Mouse (Mus musculus): ENCODE measurements around the gene Hbb-bs. TPM values are rescaled to one million over a fixed set of nuclear protein-coding genes. Genes with fewer than 3 reads are reported as not detected.

Gene Hbb-bs
- polyA plus RNA-seq (2015; fragmentation: Nextera tagmentation; extraction: Ambion mirVana), result 7,996 and 8,703 TPM in 2 replicates

DNA sequence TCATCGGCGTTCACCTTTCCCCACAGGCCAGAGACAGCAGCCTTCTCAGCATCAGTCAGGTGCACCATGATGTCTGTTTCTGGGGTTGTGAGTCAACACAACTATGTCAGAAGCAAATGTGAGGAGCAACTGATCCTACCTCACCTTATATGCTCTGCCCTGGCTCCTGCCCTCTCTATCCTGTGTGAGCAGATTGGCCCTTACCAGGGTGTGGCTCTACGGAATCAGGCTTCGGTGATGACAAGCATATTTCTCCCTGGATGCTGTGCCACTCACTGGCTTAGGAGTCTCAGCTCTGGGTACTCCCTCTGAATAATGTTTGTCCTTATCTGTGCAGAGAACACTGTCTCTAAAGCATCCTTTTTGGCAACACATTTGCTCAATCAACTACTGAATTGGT, at the start of gene Hbb-bs:
Hbb-bs (minus strand) TSS at position 289 of the 400 bp plus-strand sequence.
- ATAC-seq (replicated peaks; ENCODE audit: low FRiP score), result peak; percentile 85
- no peak within 1 kb of the TSS for H3K4me3 ChIP-seq (replicated peaks)
- 93% methylated on average over 4 of the region's 4 CpGs for WGBS
- no peak within 1 kb of the TSS for H3K9ac ChIP-seq
- H3K27ac ChIP-seq, result no peak within 1 kb of the TSS
- no peaks in the 10 kb centered on the region for H3K27me3 ChIP-seq
- no peaks in the 10 kb centered on the region for H3K9me3 ChIP-seq (replicated peaks)
- H3K36me3 ChIP-seq, result no peaks in the 10 kb centered on the region
- H3K4me2 ChIP-seq, result no peak within 1 kb of the TSS
- H3K4me1 ChIP-seq, result no peaks in the 10 kb centered on the region

GRCm38 (mm10) chr7:103877093-103877492, 49.2 kb upstream of the Hbb-bs start:
- ATAC-seq (replicated peaks; ENCODE audit: low FRiP score), result no peak

DNA sequence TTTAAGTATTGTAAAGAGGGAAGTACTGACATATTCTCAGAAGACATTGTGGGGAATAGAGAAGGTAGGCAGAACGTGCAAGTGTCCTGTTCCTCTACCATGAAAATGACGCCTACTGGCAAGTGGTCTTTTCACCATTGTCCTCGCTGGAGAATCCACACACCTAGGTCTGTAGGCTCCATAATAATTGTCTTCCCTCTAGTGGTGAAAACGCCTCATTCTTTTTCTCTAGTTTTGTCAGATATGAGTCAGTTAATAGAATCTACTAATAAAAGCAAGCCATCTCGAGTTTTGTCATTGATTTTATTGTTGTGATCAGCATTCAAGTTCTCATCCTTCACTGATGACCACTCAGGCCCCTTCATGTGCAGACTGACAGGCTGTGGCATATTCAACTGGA, 46.6 kb upstream of the Hbb-bs start:
- Histone ChIP-seq H3K36me3 (no peaks in the 10 kb centered on the region), H3K27me3 (no peaks in the 10 kb centered on the region), H3K9me3 (replicated peaks) (no peaks in the 10 kb centered on the region), H3K9ac (no peak overlapping the region), H3K4me1 (no peaks in the 10 kb centered on the region), H3K4me3 (replicated peaks) (no peak overlapping the region), H3K27ac (no peak overlapping the region), H3K4me2 (no peak overlapping the region)
- WGBS, result 48% methylated on average over 5 of the region's 5 CpGs
- no peak for ATAC-seq (replicated peaks; ENCODE audit: low FRiP score)

More at GRCm38 (mm10) chr7:103877093-103877492, 49.2 kb upstream of the Hbb-bs start:
- 80% methylated on average over 2 of the region's 2 CpGs for WGBS
- Histone ChIP-seq H3K27me3 (no peaks in the 10 kb centered on the region), H3K4me3 (replicated peaks) (no peak overlapping the region), H3K4me2 (no peak overlapping the region), H3K36me3 (no peaks in the 10 kb centered on the region), H3K9ac (no peak overlapping the region), H3K27ac (no peak overlapping the region), H3K4me1 (no peaks in the 10 kb centered on the region), H3K9me3 (replicated peaks) (no peaks in the 10 kb centered on the region)

- H3K36me3 ChIP-seq, result no peaks in the 10 kb centered on the region
- no peak for ATAC-seq (replicated peaks; ENCODE audit: low FRiP score)
- H3K9ac ChIP-seq, result no peak overlapping the region
- H3K4me3 ChIP-seq (replicated peaks), result no peak overlapping the region
- H3K27me3 ChIP-seq, result no peaks in the 10 kb centered on the region
- no peaks in the 10 kb centered on the region for H3K9me3 ChIP-seq (replicated peaks)
- H3K4me2 ChIP-seq, result no peak overlapping the region
- H3K27ac ChIP-seq, result no peak overlapping the region
- no peaks in the 10 kb centered on the region for H3K4me1 ChIP-seq
- 10% methylated on average over 1 of the region's 1 CpGs for WGBS
These were observed 45.2 kb upstream of the Hbb-bs start for GRCm38 (mm10) chr7:103873064-103873463.

DNA sequence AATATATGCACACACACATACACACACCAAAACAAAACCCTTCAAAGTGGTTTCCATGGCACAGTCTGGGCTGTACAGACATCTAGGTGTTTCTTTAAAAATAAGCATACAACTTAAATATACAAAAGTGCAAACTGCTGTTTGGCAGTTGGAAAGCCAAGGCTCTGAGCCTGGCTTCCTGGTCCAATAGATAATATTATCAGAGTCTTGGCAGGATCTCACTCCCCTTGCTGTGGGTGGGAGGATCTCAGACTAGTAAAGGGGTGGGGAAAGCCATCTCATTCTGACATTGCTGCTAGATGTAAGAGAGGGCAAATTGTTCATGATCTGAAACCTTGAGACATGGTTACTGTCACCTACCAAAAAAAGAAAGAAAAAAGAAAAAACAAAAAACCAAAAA, 42.8 kb upstream of the Hbb-bs start:
- Histone ChIP-seq H3K27ac (no peak overlapping the region), H3K4me3 (replicated peaks) (no peak overlapping the region), H3K4me2 (no peak overlapping the region), H3K9me3 (replicated peaks) (no peaks in the 10 kb centered on the region), H3K9ac (no peak overlapping the region), H3K36me3 (no peaks in the 10 kb centered on the region), H3K27me3 (no peaks in the 10 kb centered on the region), H3K4me1 (no peaks in the 10 kb centered on the region)
- ATAC-seq (replicated peaks; ENCODE audit: low FRiP score), result peak; percentile 84; the same call in 1 of the 2 replicates

- Histone ChIP-seq H3K27me3 (no peaks in the 10 kb centered on the region), H3K4me1 (no peaks in the 10 kb centered on the region), H3K36me3 (no peaks in the 10 kb centered on the region), H3K4me3 (replicated peaks) (no peak overlapping the region), H3K4me2 (no peak overlapping the region), H3K27ac (no peak overlapping the region), H3K9me3 (replicated peaks) (no peaks in the 10 kb centered on the region), H3K9ac (no peak overlapping the region)
- ATAC-seq (replicated peaks; ENCODE audit: low FRiP score), result peak; percentile 91
These were observed 37.8 kb upstream of the Hbb-bs start for GRCm38 (mm10) chr7:103865716-103866115.

DNA sequence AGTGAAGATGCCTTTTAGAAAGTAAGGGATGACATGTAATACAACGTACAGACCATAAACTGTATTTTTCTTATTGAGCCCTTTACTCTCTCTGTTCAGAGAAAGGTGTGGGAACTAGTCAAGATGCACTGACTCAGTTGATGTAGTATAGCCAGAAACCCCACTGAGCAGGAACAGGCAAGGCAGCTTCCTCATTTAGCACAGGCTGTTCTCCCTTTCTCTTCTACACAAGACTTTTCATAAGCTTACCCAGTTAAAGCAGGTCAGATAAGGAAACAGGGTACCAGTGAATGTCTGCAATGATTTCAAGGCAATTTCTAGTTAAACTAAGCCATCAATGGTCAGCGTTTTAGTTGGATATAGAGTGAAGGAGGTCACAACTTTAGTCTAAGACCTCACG, 33.6 kb upstream of the Hbb-bs start:
- H3K9ac ChIP-seq, result no peak overlapping the region
- H3K27me3 ChIP-seq, result no peaks in the 10 kb centered on the region
- no peaks in the 10 kb centered on the region for H3K4me1 ChIP-seq
- no peaks in the 10 kb centered on the region for H3K9me3 ChIP-seq (replicated peaks)
- H3K36me3 ChIP-seq, result no peaks in the 10 kb centered on the region
- WGBS, result 80% methylated on average over 3 of the region's 3 CpGs
- no peak overlapping the region for H3K4me3 ChIP-seq (replicated peaks)
- H3K27ac ChIP-seq, result no peak overlapping the region
- ATAC-seq (replicated peaks; ENCODE audit: low FRiP score), result no peak
- H3K4me2 ChIP-seq, result no peak overlapping the region

DNA sequence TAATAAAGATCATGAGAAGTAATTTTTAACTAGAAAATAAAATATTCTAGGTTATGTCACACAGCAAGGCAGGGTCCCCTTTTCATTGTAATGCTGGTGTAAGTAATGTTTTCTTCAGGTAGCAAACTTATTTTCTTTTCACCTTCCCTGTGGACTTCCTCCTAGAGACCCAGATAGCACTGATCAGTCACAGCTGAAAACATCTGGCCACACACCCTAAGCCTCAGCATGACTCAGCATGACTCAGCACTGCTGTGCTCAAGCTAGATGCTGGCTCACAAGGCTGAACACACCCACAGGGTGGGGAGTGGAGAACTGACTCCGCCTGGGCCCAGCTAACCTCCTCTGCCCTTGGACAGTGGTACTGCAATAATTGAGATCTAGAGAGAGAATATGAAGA, 33.0 kb upstream of the Hbb-bs start:
- ATAC-seq (replicated peaks; ENCODE audit: low FRiP score), result peak; percentile 82
- 45% methylated on average over 1 of the region's 1 CpGs for WGBS
- Histone ChIP-seq H3K4me3 (replicated peaks) (no peak overlapping the region), H3K4me2 (no peak overlapping the region), H3K4me1 (no peaks in the 10 kb centered on the region), H3K27me3 (no peaks in the 10 kb centered on the region), H3K36me3 (no peaks in the 10 kb centered on the region), H3K9ac (no peak overlapping the region), H3K27ac (no peak overlapping the region), H3K9me3 (replicated peaks) (no peaks in the 10 kb centered on the region)

DNA sequence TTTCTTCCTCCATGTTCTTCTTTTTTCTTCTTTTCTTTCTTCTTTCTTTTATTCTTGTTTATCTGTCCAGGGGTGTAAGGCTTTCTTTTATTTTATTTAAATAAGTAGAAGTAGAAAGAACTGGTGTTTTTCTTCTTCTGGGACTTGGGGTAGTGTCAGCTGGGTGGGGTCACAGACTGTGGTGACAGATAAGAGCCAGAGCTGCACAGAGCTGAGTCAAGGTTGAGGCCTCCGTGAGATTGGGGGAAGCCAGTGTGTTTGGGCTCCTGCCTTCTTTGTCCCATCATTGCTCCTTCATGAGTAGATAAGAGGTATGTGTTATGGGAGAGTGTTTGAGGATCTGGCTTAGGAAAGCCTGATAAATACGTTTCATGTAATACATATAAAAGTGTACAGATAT, 31.2 kb upstream of the Hbb-bs start:
- Histone ChIP-seq H3K4me2 (no peak overlapping the region), H3K4me3 (replicated peaks) (no peak overlapping the region), H3K36me3 (no peaks in the 10 kb centered on the region), H3K9me3 (replicated peaks) (no peaks in the 10 kb centered on the region), H3K27me3 (no peaks in the 10 kb centered on the region), H3K4me1 (no peaks in the 10 kb centered on the region), H3K27ac (no peak overlapping the region), H3K9ac (no peak overlapping the region)
- peak; percentile 91 for ATAC-seq (replicated peaks; ENCODE audit: low FRiP score)
- WGBS, result 63% methylated on average over 2 of the region's 2 CpGs

DNA sequence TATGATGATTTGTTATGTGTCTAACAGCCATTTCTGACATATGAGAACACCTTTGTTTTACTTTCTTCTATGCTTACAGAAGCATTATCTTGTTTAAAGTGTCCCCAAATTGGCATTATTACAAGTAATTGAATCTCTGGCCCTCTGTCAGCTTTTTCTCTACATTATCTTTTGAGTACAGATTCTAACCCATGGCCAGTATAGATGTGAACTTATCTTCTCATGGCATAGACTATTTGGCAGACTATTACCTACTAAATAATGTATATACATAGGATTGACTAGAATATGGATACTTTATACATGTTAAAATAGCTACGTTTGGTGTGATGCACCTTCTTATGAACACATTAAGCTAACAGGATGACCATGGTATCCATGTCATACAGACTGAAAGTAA, 26.8 kb upstream of the Hbb-bs start:
- Histone ChIP-seq H3K36me3 (no peaks in the 10 kb centered on the region), H3K9me3 (replicated peaks) (no peaks in the 10 kb centered on the region), H3K4me2 (no peak overlapping the region), H3K4me3 (replicated peaks) (no peak overlapping the region), H3K27me3 (no peaks in the 10 kb centered on the region), H3K4me1 (no peaks in the 10 kb centered on the region), H3K9ac (no peak overlapping the region), H3K27ac (no peak overlapping the region)
- no peak for ATAC-seq (replicated peaks; ENCODE audit: low FRiP score)
- WGBS, result 72% methylated on average over 1 of the region's 1 CpGs

DNA sequence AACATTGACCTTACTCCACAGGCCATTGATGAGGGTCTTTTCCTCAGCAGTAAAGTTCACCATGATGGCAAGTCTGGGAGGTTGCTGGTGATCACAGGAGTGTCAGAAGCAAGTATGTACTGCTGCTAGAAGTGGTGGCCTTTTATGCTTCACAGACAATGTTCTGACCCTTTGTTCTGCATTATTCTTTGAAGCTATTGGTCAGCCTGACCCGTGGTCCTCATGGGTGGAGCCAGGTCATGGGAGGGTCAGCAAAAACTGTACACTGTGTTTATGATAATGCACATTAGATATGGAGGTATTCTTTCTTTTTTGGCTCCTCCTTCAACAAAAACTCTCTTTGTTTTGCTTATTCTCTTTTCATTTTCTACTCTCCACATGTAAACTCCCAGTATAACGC, 25.2 kb upstream of the Hbb-bs start, which contains the start of gene Hbb-y:
Hbb-y (minus strand) TSS at position 127 of the 400 bp plus-strand sequence.
- WGBS, result 72% methylated on average over 2 of the region's 2 CpGs
- no peaks in the 10 kb centered on the region for H3K27me3 ChIP-seq
- no peak for ATAC-seq (replicated peaks; ENCODE audit: low FRiP score)

DNA sequence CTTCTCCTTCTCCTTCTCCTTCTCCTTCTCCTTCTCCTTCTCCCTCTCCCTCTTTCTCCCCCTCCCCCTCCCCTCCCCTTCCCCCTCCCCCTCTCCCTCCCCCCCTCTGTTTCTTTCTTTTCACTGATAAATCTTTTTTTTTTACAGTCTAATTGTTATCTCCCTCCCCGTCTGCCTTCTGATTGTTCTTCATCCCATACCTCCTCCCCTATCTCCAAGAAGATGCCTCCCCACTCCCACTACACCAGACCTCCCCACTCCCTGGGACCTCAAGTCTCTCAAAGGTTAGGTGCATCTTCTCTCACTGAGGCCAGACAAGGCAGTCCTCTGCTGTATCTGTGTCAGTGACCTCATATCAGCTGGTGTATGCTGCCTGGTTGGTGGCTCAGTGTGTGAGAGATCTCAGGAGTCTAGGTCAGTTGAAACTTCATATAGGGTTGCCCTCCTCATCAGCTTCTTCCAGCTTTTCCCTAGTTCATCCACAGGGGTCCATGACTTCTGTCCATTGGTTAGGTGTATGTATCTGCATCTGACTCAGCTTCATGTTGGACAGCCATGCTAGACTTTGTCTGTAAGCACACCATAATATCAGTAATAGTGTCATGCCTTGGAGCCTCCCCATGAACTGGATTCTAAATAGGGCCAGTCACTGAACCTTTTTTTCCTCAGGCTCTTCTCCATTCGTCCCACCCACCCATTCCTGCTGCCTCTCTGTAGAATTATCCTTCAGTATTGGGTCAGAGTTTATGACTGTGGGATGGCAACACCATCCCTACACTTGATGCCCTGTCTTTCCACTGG, 16.8 kb upstream of the Hbb-bs start:
- Histone ChIP-seq H3K9me3 (replicated peaks) (no peaks in the 10 kb centered on the region), H3K9ac (no peak overlapping the region), H3K4me3 (replicated peaks) (no peak overlapping the region), H3K36me3 (no peaks in the 10 kb centered on the region), H3K27me3 (no peaks in the 10 kb centered on the region), H3K27ac (no peak overlapping the region), H3K4me2 (no peak overlapping the region), H3K4me1 (no peaks in the 10 kb centered on the region)
- 76% methylated on average over 2 of the region's 2 CpGs for WGBS
- ATAC-seq (replicated peaks; ENCODE audit: low FRiP score), result no peak

More for the DNA sequence above, 25.2 kb upstream of the Hbb-bs start, which contains the start of gene Hbb-y:
- Histone ChIP-seq H3K9ac (no peak within 1 kb of the TSS), H3K4me3 (replicated peaks) (no peak within 1 kb of the TSS), H3K36me3 (no peaks in the 10 kb centered on the region), H3K4me2 (no peak within 1 kb of the TSS), H3K9me3 (replicated peaks) (no peaks in the 10 kb centered on the region), H3K27ac (no peak within 1 kb of the TSS), H3K4me1 (no peaks in the 10 kb centered on the region)

DNA sequence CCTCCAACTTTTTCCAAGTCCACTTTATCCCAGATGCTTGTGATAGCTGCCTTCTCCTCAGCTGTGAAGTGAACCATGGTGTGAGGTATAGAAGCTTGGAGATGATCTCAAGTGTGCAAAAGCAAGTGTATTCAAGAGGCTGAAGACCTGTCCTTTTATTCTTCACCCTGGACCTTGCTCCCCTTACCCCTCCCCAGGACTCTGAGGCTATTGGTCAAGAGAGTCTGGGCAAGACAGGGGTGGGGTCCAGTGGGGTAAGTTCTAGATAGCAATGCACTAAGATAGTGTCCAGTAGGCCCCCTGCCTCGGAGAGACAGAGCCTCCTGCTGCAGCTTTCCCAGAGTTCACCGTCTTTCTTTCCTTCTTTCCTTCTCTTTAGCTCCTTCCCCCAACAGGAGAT, 15.1 kb upstream of the Hbb-bs start, which contains the start of gene Hbb-bh1:
Hbb-bh1 (minus strand) TSS at position 131 of the 400 bp plus-strand sequence.
- no peaks in the 10 kb centered on the region for H3K36me3 ChIP-seq
- no peak for ATAC-seq (replicated peaks; ENCODE audit: low FRiP score)
- H3K4me1 ChIP-seq, result no peaks in the 10 kb centered on the region
- no peak within 1 kb of the TSS for H3K27ac ChIP-seq
- no peak within 1 kb of the TSS for H3K4me2 ChIP-seq
- H3K9ac ChIP-seq, result no peak within 1 kb of the TSS
- 81% methylated on average over 2 of the region's 2 CpGs for WGBS
- H3K4me3 ChIP-seq (replicated peaks), result no peak within 1 kb of the TSS
- H3K9me3 ChIP-seq (replicated peaks), result no peaks in the 10 kb centered on the region
- no peaks in the 10 kb centered on the region for H3K27me3 ChIP-seq

All from kidney, embryonic 15.5 days (tissue).